In the genomic region with DNA sequence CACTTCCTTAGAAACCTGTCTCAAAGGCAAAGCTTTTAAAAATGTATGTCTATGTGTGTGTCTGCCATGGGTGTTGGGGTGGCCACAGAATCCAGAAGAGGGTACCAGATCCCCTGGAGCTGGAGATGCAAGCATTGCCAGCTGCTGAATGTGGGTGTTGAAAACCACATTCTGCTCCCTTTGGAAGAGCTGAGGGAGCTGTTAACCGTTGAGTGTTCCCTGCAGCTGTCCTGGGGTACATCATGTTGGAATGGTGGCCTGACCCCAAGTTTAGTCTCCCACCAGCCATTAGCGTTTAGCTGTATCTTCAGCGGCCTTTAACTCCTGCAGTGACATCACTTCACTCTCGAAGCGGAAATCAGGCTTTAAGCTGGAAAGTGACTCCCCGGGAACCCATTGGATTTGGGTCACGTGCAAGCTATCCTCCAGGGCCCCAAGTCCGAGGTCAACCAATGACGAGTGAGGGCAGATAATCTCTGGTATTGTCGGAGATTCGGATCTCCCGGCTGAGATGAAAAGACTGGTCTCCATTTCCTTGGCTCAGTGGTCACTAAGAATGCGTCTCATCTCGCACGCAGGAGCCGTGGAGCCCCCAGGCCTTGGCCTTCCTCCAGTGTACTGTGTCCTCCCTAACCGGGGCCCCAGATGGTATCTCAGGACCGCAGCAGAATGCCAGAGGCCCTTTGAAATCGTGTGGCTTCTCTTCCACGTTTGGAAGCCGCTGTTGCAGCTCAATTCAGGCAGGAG, we compare ENCODE assay signal across 12 mouse cellular contexts.
DNase-seq lines count a peak whose midpoint lies in the region; ATAC-seq and TF ChIP-seq lines count a peak whose summit lies in the region.
"Had no signal": no experiment of that assay in that cellular context is flagged by ENCODE, and none has a peak within 500 bp of the region (broad histone marks: within the 10 kb centered on the region; RNA-seq: fewer than 3 reads in every experiment).

No protein-coding gene starts in this region.

- no peak for TF ChIP-seq CTCF in forebrain, postnatal 0 days (IDR thresholded peaks at IDR 0.05; ENCODE audit: low read depth)

- DNase-seq in forebrain, embryonic 10.5 days (ENCODE audit: extremely low spot score, low spot score), result no peak
- DNase-seq in forebrain, postnatal 0 days, result no peak
- peak; percentile 28 for DNase-seq in kidney, postnatal 10 days
- DNase-seq in kidney, adult 18-20 months, result no peak
- DNase-seq in R1 (ENCODE audit: low read depth, low spot score), result peak; percentile 17
- no peak for DNase-seq in ovary, postnatal 14 days (ENCODE audit: low spot score)
- no peak for DNase-seq in gastrocnemius, postnatal 36 days
- DNase-seq: adrenal gland, postnatal 14 days; heart, adult 11 months; liver had no signal

- H3K9ac ChIP-seq in forebrain, postnatal 0 days, result no peak overlapping the region
- no peak overlapping the region for H3K9ac ChIP-seq in midbrain, embryonic 12.5 days (replicated peaks)

- 0 out of 2 replicates have a peak, but pooled peaks cover 8% of the 10 kb centered on the region for H3K27me3 ChIP-seq in forebrain, embryonic 10.5 days (ENCODE audit: poor library complexity, severe bottlenecking)
- no peaks in the 10 kb centered on the region for H3K27me3 ChIP-seq in forebrain, postnatal 0 days (ENCODE audit: insufficient read depth, low read length)
- no peaks in the 10 kb centered on the region; the same call in 1 of the 2 replicates for H3K27me3 ChIP-seq in midbrain, embryonic 12.5 days

- 43% methylated on average over 21 of the region's 21 CpGs for WGBS in forebrain, embryonic 10.5 days
- WGBS in forebrain, postnatal 0 days, result 33% methylated on average over 21 of the region's 21 CpGs
- WGBS in midbrain, embryonic 12.5 days, result 17% methylated on average over 21 of the region's 21 CpGs

- intact Hi-C loops in gastrocnemius, postnatal 36 days (cut with DNase I), result no loop called here

- no peaks in the 10 kb centered on the region for H3K36me3 ChIP-seq in forebrain, embryonic 10.5 days (replicated peaks)
- H3K36me3 ChIP-seq in forebrain, postnatal 0 days (ENCODE audit: insufficient read depth), result no peaks in the 10 kb centered on the region
- no peaks in the 10 kb centered on the region for H3K36me3 ChIP-seq in midbrain, embryonic 12.5 days

- no peak overlapping the region for H3K4me2 ChIP-seq in forebrain, postnatal 0 days (ENCODE audit: low read depth)
- H3K4me2 ChIP-seq in midbrain, embryonic 12.5 days (replicated peaks), result 0 out of 2 replicates have a peak overlapping the region, but pooled peaks have one; percentile 11

- peak overlapping the region; percentile 65 for H3K27ac ChIP-seq in forebrain, embryonic 10.5 days
- no peak overlapping the region for H3K27ac ChIP-seq in forebrain, postnatal 0 days (ENCODE audit: low read depth, low read length)
- no peak overlapping the region for H3K27ac ChIP-seq in midbrain, embryonic 12.5 days (replicated peaks)
- H3K27ac ChIP-seq: stomach, postnatal 0 days had no signal

- no peak overlapping the region for H3K4me3 ChIP-seq in forebrain, embryonic 10.5 days
- H3K4me3 ChIP-seq in forebrain, postnatal 0 days (ENCODE audit: low read depth, low read length), result no peak overlapping the region
- H3K4me3 ChIP-seq in midbrain, embryonic 12.5 days, result no peak overlapping the region

- no peak for ATAC-seq in forebrain, postnatal 0 days
- no peak for ATAC-seq in midbrain, embryonic 12.5 days (ENCODE audit: low FRiP score, low read depth)

- H3K9me3 ChIP-seq in forebrain, embryonic 10.5 days, result no peaks in the 10 kb centered on the region; the same call in 1 of the 2 replicates
- no peaks in the 10 kb centered on the region for H3K9me3 ChIP-seq in forebrain, postnatal 0 days (ENCODE audit: low read length)
- H3K9me3 ChIP-seq in midbrain, embryonic 12.5 days, result no peaks in the 10 kb centered on the region

- peaks cover 15% of the 10 kb centered on the region for H3K4me1 ChIP-seq in forebrain, embryonic 10.5 days
- no peaks in the 10 kb centered on the region for H3K4me1 ChIP-seq in forebrain, postnatal 0 days (ENCODE audit: insufficient read depth)
- H3K4me1 ChIP-seq in midbrain, embryonic 12.5 days, result peaks cover 9% of the 10 kb centered on the region; the same call in 1 of the 2 replicates

Comparison
In these comparisons a context has a peak if more than half of its experiments do, and no peak if none do; other contexts are left out.
1. DNase-seq: peak in kidney, postnatal 10 days (single experiment) and R1 (single experiment); none in forebrain, embryonic 10.5 days (single experiment), forebrain, postnatal 0 days (single experiment), kidney, adult 18-20 months (single experiment), ovary, postnatal 14 days (single experiment) and gastrocnemius, postnatal 36 days (0 of 2).